Mouse (Mus musculus) neural tube, postnatal 0 days (tissue): ENCODE measurements around the gene Gria1. TPM values are rescaled to one million over a fixed set of nuclear protein-coding genes. Genes with fewer than 3 reads are reported as not detected.

Experiments used
- polyA plus RNA-seq: library from polyadenylated mRNA; unstranded; fragments of >200 nt; fragmentation: Nextera tagmentation; extraction: Ambion mirVana; gene quantifications from 2 replicates; pipeline ENCODE4 v1.2.1, GENCODE M21; 2015

The Gria1 gene
- 51.1 and 61.7 TPM in 2 replicates for polyA plus RNA-seq

GRCm38 (mm10) chr11:57011024-57011690 lies at the start of gene Gria1:
TSS of gene Gria1 (plus strand) at chr11:57011387.

